Mouse (Mus musculus): ENCODE measurements around the gene Cox19.

- TF ChIP-seq POLR2A (IDR thresholded peaks at IDR 0.05; ENCODE audit: extremely low read depth, insufficient read depth, low read length): no peak
- no peak for TF ChIP-seq CTCF (IDR thresholded peaks at IDR 0.05; ENCODE audit: extremely low read depth, insufficient read depth, low read length)
These were observed 34.8 kb upstream of the Cox19 start for GRCm38 (mm10) chr5:139386047-139386446.
